Mouse (Mus musculus) forebrain, postnatal 0 days (tissue): ENCODE measurements around the gene Edc4. TPM values are rescaled to one million over a fixed set of nuclear protein-coding genes. Genes with fewer than 3 reads are reported as not detected.
"Not testable (repeated sequence)": the region's sequence is repeated elsewhere in the genome, so short reads cannot be mapped to it uniquely, and the experiment has no call there.

ENCODE experiments used
- ATAC-seq: fragments of 200-750 bp; cut with Nextera tagmentation; 2 replicates; pipeline ENCODE4 v1.8.0; 2017; ENCODE audit warnings: mild to moderate bottlenecking, moderate library complexity
- DNase-seq: peaks from one replicate; pipeline ENCODE4 v3.0.0-alpha.2; 2015
- H3K27ac ChIP-seq: fragments of 300-500 bp; sonication (generic); 2 replicates; pipeline ENCODE4 v1.5.1; 2014; ENCODE audit warnings: low read depth, mild to moderate bottlenecking, antibody characterized with exemption, low read length, moderate library complexity, mixed read lengths
- H3K27me3 ChIP-seq: fragments of 300-500 bp; sonication (generic); 2 replicates; pipeline ENCODE4 v1.6.1; 2014; ENCODE audit warnings: mild to moderate bottlenecking, low read length, mixed read lengths; ENCODE audit not compliant: insufficient read depth
- H3K36me3 ChIP-seq: fragments of 300-500 bp; sonication (generic); 2 replicates; pipeline ENCODE4 v1.6.1; 2014; ENCODE audit warnings: mild to moderate bottlenecking, moderate library complexity; ENCODE audit not compliant: insufficient read depth
- H3K4me1 ChIP-seq: fragments of 300-500 bp; sonication (generic); 2 replicates; pipeline ENCODE4 v1.6.1; 2014; ENCODE audit warnings: antibody characterized with exemption; ENCODE audit not compliant: insufficient read depth
- H3K4me2 ChIP-seq: fragments of 300-500 bp; sonication (generic); 2 replicates; pipeline ENCODE4 v1.6.1; 2014; ENCODE audit warnings: low read depth, mild to moderate bottlenecking, moderate library complexity
- H3K4me3 ChIP-seq: fragments of 300-500 bp; sonication (generic); 2 replicates; pipeline ENCODE4 v1.5.1; 2014; ENCODE audit warnings: low read depth, low read length, mixed read lengths
- H3K9ac ChIP-seq: fragments of 300-500 bp; sonication (generic); 2 replicates; pipeline ENCODE4 v1.6.1; 2014; ENCODE audit warnings: mild to moderate bottlenecking
- H3K9me3 ChIP-seq: fragments of 300-500 bp; sonication (generic); 2 replicates; pipeline ENCODE4 v1.6.1; 2016; ENCODE audit warnings: low read length
- CTCF ChIP-seq: sonication (generic); IDR thresholded peaks from 2 replicates; pipeline ENCODE4 v1.5.1; 2016; ENCODE audit warnings: antibody characterized with exemption, control low read depth, low read depth
- WGBS: fragments of 180-500 bp; shearing (Covaris S2); extraction: QIAGEN DNeasy Blood & Tissue Kit; methylation state at CpG from one replicate; pipeline ENCODE4 v1.1.7; 2014; 5-methylcytosine and 5-hydroxymethylcytosine counted together
- polyA plus RNA-seq: library from polyadenylated mRNA; unstranded; fragments of >200 nt; fragmentation: Nextera tagmentation; extraction: Ambion mirVana; gene quantifications from 2 replicates; pipeline ENCODE4 v1.2.1, GENCODE M21; 2015
- total RNA-seq: library from RNA; depleted of rRNA; stranded (reverse); fragments of >200 nt; gene quantifications from 2 replicates; pipeline ENCODE4 v1.2.3, GENCODE M21; 2014; rRNA removed

Edc4 gene
- 85.3 and 96.7 TPM in 2 replicates for total RNA-seq
- polyA plus RNA-seq, result 36.1 and 41.7 TPM in 2 replicates

DNA sequence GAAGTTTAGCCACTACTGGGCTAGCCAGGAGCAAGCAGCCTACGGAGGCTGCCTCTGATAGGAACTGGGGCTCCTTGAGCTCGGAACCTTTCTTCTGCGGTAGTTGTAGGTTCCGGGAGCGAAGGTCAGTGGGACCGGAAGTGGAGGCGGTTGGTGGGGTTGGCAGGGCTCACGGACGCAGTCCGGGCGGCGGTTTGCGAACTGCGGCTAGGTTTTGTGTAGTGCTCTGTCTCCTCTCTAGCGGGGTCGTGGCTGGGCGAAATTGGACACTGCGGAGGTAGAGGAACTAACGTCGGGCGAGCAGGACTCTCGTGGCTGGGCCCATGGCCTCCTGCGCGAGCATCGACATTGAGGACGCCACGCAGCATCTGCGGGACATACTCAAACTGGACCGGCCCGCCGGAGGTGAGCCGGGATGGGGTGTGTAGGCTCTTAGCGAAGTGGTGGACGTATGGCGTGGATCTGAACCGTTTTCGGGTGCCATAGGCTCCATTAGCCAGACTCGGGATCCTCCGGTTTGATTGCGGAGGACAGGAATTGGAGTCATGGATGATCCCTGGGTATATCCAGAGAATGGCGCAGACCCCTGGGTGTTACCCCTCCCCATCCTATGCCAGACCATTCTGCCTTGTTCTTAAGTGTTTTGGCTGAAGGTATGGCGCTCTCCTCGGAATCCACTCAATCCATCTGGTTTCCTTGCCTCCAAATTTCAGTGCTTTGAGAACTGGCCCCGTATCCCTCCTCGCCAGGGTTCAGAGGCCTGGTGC, at the start of gene Edc4:
Gene Edc4 (plus strand): TSS at position 128 of the 767 bp plus-strand sequence.
- Histone ChIP-seq H3K9ac (peak within 1 kb of the TSS; percentile 92), H3K4me3 (peak within 1 kb of the TSS; percentile 93), H3K36me3 (peaks cover 51% of the 10 kb centered on the region), H3K4me1 (peaks cover 10% of the 10 kb centered on the region; the same call in 1 of the 2 replicates), H3K27me3 (no peaks in the 10 kb centered on the region), H3K4me2 (peak within 1 kb of the TSS; percentile 67), H3K9me3 (no peaks in the 10 kb centered on the region), H3K27ac (peak within 1 kb of the TSS; percentile 73)
- ATAC-seq, result peak; percentile 93
- TF ChIP-seq CTCF, result no peak
- peak; percentile 90 for DNase-seq
- under 1% methylated on average over 45 of the region's 45 CpGs for WGBS

DNA sequence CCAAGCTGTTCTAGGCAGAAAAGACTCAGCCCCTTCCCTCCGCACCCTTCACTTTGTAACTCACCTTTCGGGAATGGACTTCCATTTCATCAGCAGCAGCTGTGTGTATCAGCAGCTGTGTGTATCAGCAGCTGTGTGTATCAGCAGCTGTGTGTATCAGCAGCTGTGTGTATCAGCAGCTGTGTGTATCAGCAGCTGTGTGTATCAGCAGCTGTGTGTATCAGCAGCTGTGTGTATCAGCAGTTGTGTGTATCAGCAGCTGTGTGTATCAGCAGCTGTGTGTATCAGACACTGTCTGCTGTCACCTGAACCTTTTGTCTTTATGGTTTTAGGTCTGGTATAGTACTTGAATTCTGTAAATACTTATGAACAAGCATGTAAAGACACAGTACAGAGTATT, 46.9 kb upstream of the Edc4 start:
- 86% methylated on average over 2 of the region's 2 CpGs for WGBS
- not testable (repeated sequence) for ATAC-seq, H3K36me3 ChIP-seq, DNase-seq, H3K4me1 ChIP-seq, H3K9ac ChIP-seq, H3K27ac ChIP-seq, H3K4me2 ChIP-seq, H3K9me3 ChIP-seq, H3K4me3 ChIP-seq, H3K27me3 ChIP-seq

DNA sequence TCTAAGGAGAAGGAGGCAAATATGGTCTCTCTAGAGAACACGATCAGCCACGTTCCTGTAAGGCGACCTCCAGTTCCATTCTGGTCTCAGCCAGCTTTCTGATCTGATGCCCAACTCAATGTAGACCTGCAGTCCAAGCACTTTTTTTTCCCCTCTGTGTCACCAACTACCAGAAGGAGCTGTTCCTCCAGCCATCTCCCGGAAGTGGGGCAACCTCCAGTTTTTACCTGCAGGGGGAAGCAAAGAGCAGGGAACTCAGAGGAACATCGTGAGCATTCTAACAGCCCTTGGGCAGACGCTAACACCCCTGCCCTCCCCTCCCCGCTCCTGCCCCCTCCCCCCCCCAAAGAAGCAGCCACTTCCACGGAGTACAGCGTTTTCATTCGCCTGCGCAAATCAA, 45.4 kb upstream of the Edc4 start:
- Histone ChIP-seq H3K9me3 (no peaks in the 10 kb centered on the region), H3K36me3 (no peaks in the 10 kb centered on the region), H3K4me2 (no peak overlapping the region), H3K27ac (no peak overlapping the region), H3K27me3 (no peaks in the 10 kb centered on the region), H3K9ac (no peak overlapping the region), H3K4me3 (no peak overlapping the region), H3K4me1 (no peaks in the 10 kb centered on the region)
- peak; percentile 42 for TF ChIP-seq CTCF
- ATAC-seq, result no peak
- WGBS, result 31% methylated on average over 11 of the region's 11 CpGs
- DNase-seq, result no peak

DNA sequence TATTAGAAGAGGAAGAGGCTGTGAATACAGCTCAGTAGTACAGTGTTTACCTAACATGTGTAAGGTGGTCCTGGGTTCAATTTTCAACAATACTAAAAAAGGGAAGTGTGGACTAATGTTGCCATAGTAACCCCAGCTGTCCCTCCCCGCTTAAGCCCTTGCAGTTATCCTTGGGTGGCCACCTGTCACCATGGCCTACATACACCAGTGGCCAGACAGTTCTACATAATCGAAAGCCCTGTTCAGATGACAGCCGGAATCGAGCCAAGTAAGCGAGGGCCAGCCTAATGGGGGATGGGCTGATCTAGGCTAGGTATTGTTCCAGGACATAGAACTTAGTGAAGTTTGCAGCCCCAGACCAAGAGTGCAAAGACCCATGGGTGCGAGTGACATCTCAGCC, 43.7 kb upstream of the Edc4 start:
- no peak for ATAC-seq

DNA sequence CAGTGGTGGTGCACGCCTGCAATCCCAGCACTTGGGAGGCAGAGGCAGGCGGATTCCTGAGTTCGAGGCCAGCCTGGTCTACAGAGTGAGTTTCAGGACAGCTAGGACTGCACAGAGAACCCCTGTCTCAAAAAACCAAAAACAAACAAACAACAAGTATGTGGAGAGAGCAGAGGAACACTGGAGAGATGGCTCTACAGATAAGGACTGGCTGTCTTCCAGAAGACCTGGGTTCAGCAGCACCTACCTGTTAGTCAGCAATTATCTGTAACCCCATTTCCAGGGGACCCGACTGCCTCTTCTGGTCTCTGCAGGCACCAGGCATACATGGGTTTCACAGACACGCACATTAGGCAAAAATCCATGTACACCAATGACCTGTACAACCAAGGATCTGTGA, 41.5 kb upstream of the Edc4 start:
- TF ChIP-seq CTCF, result no peak
- WGBS, result 96% methylated on average over 5 of the region's 5 CpGs
- ATAC-seq, result no peak
- Histone ChIP-seq H3K27ac (no peak overlapping the region), H3K4me1 (no peaks in the 10 kb centered on the region), H3K9ac (no peak overlapping the region), H3K36me3 (peaks cover 7% of the 10 kb centered on the region), H3K27me3 (no peaks in the 10 kb centered on the region), H3K4me2 (no peak overlapping the region), H3K9me3 (no peaks in the 10 kb centered on the region), H3K4me3 (no peak overlapping the region)
- DNase-seq, result no peak

More for the DNA sequence above, 43.7 kb upstream of the Edc4 start:
- no peaks in the 10 kb centered on the region for H3K36me3 ChIP-seq
- no peak overlapping the region for H3K27ac ChIP-seq
- no peak overlapping the region for H3K9ac ChIP-seq
- H3K9me3 ChIP-seq, result no peaks in the 10 kb centered on the region
- H3K4me3 ChIP-seq, result no peak overlapping the region
- TF ChIP-seq CTCF, result no peak
- no peak for DNase-seq
- no peaks in the 10 kb centered on the region for H3K27me3 ChIP-seq
- no peak overlapping the region for H3K4me2 ChIP-seq
- WGBS, result 82% methylated on average over 6 of the region's 6 CpGs
- H3K4me1 ChIP-seq, result no peaks in the 10 kb centered on the region

DNA sequence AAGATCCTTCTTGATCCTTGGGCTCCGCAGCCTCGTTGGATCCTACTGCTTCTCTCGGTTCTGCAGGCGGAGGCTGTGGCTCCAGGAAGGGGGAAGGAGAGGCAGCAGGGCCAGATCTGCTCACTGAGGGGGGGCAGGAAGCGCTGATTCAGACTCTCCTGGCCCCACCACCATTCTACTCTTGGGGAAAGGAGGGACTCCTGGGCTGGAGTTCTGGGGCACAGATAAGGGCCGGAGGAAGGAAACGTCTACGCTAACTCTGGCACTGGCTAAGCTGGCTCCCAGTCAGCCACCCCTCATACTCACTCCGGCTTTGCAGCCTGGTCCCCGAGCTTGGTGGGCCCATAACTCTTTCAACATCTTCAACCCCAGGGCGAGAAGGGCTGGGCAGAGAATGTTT, 34.0 kb upstream of the Edc4 start:
- no peak overlapping the region for H3K4me2 ChIP-seq
- 94% methylated on average over 11 of the region's 11 CpGs for WGBS
- no peak for ATAC-seq

DNA sequence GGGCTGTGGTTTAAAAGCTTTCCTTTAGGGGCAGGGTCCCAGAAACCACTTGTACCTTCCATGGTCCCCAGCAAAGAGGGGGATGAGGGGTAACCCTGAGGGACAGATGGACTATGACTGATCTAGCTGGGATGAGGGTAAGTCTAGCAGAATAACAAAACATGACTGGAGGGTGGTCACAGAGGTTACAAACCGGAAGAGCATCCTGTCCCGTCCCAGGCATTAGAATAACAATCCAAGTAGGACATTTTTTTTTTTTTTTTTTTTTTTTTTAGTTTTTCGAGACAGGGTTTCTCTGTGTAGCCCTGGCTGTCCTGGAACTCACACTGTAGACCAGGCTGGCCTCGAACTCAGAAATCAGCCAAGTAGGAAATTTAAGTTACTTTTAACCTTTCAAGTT, 30.7 kb upstream of the Edc4 start:
- no peak overlapping the region for H3K4me3 ChIP-seq
- no peak for DNase-seq
- peaks cover 39% of the 10 kb centered on the region for H3K36me3 ChIP-seq
- peaks cover 4% of the 10 kb centered on the region; the same call in 1 of the 2 replicates for H3K4me1 ChIP-seq
- TF ChIP-seq CTCF, result no peak
- 86% methylated on average over 4 of the region's 4 CpGs for WGBS
- H3K27ac ChIP-seq, result no peak overlapping the region
- H3K27me3 ChIP-seq, result no peaks in the 10 kb centered on the region
- H3K4me2 ChIP-seq, result no peak overlapping the region
- ATAC-seq, result no peak
- no peak overlapping the region for H3K9ac ChIP-seq
- H3K9me3 ChIP-seq, result no peaks in the 10 kb centered on the region

More for the DNA sequence above, 34.0 kb upstream of the Edc4 start:
- H3K4me1 ChIP-seq, result peaks cover 4% of the 10 kb centered on the region; the same call in 1 of the 2 replicates
- no peak for TF ChIP-seq CTCF
- peaks cover 54% of the 10 kb centered on the region for H3K36me3 ChIP-seq
- no peak overlapping the region for H3K9ac ChIP-seq
- H3K9me3 ChIP-seq, result no peaks in the 10 kb centered on the region
- no peak overlapping the region for H3K4me3 ChIP-seq
- no peaks in the 10 kb centered on the region for H3K27me3 ChIP-seq
- H3K27ac ChIP-seq, result no peak overlapping the region
- no peak for DNase-seq
